Mouse (Mus musculus) T-helper 1 cell (primary cell): ENCODE results near the gene Birc3.
"Not testable (repeated sequence)": the region's sequence is repeated elsewhere in the genome, so short reads cannot be mapped to it uniquely, and the experiment has no call there.

Experiments used
- in situ Hi-C: fragments of 300-600 bp; cut with MboI, MseI; formaldehyde crosslinking; loops from one replicate; pipeline ENCODE4 v1.15.1; 2025; ENCODE audit warnings: high pct_unique_total_duplicates

Gene Birc3

DNA sequence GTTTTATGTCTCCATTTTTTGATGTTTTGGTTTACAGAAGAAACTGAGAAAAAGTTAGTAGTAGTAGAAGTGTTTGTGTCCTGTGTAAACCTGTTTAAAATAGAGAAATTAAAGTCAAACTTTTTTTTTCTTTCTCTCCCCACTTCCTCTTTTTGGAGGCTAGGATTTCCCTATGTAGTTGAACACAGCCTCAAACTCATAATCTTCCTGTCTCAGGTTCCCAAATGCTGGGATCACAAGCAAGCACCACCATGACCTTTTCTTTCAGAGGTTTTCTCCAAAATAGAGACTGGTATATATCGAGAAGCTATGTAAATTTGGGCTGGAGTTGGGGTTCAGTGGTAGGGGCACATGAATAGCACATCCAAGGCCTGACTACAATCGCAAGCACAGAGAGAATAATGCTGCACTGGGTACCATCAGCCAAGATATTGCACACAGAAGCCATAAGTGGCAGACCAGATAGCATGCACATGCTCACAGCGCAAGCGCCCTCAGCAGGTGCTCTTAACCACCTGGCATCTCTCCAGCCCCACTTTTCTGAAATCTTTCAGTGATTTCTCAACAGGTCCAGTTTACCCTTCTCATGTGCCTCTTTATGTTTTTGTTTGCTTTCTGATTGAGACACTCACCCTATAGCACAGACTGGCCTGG, 4.0 kb downstream of the Birc3 start:
- in situ Hi-C loops, result no loop called here

DNA sequence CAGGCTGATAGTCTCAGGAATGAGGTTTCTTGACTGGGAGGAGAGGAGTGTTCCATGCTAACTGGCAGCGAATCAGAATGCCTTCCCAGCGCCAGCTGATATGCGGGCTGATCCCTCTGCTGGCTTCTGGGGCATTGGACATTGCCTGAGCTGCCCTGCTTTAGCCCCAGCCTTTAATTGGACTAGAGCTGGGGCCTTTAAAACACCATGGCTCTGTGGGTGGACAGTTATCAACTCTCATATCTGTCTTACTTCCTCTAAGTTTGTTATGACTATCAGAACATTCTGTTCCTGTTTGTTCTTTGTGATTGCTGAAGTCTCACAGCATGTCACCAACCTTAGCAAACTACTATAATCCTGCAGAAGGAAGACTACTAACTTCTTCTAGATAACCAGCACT, 5.0 kb downstream of the Birc3 start:
- in situ Hi-C loops, result no loop called here

DNA sequence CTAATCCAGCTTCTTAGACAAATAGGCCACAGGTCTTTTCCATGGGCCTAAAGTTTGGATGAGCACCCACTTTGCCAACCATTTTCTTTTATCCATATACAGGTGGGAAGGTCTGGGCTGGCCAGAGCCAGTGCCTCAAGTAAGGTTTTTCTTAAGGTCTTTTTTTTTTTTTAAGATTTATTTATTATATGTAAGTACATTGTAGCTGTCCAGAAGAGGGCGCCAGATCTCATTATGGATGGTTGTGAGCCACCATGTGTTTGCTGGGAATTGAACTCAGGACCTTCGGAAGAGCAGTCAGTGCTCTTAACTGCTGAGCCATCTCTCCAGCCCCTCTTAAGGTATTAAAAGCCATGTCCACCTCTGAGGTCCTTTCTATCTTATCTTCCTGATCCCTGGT, 6.0 kb downstream of the Birc3 start:
- in situ Hi-C loops, result not testable (repeated sequence)

DNA sequence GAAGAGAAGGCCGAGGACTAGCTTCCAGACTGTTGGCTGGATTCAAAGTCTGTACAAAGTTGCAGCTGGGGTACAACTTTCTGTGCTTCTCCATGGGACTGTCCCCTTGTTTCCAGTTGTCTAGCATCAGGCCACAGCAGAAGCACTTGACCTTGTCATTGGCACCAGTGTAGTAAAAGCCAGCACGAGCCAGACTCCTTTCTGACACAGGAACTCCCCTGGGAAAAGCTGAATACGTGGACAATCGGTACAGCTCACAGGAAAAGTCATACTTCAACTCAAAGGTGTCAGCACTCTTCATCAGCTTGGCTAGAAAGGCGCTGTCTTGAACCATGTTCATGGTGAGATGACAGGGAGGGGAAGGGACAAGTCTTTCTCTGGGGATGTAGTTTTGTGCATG, 12.0 kb downstream of the Birc3 start:
- in situ Hi-C loops, result no loop called here

DNA sequence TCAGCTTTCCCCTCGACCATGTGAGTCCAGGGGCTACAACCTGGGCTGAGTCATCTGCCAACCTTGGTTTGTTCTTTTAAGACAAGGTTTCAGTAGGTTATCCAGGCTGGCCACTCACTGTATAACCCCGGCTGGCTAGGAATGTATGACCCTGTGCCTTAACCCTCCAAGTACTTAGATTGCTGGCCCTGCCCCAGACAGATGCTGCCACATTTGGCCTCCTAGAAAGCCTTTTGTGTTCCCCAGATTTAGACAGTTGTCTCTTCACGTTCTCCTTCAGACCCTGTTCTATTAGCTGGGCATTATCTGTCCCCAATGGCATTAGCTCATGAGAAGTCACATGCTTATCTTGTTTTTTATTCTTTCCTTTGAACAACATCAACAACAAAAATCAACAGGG, 17.1 kb downstream of the Birc3 start:
- in situ Hi-C loops, result no loop called here

DNA sequence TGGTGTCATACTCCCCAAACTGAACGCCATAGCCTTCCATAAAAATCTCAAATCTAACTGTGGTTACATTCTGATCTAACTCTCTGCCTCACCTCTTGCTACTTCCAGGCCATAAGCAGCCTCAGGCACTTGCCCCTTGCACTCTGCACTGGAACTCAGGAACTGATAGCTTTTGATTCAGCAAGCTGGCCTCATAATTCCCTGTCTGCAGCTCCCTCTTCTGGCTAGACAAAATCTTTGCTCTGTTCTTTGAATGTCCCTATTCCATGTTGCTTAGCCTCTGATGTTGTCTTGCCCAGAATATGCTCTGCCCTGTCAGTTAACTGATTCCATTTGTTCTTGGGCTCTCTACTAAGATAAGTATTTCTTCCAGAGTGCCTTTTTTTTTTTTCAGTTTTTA, 17.6 kb downstream of the Birc3 start:
- in situ Hi-C loops, result no loop called here

DNA sequence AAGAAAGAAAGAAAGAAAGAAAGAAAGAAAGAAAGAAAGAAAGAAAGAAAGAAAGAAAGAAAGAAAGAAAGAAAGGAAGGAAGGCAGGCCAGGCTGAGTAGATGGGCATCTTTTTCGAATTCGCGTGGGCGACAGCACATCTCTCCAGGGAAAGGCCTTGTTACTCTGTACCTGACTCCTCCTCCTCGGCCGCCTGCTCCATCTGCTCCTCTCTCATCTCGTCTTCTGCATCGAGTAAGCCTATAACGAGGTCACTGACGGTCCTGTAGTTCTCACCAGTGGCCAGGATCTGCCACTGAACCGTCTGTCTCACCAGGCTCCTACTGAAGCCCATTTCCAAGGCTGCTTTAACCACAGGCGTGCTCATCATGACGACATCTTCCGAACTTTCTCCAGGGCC, 18.8 kb downstream of the Birc3 start:
- in situ Hi-C loops, result not testable (repeated sequence)

DNA sequence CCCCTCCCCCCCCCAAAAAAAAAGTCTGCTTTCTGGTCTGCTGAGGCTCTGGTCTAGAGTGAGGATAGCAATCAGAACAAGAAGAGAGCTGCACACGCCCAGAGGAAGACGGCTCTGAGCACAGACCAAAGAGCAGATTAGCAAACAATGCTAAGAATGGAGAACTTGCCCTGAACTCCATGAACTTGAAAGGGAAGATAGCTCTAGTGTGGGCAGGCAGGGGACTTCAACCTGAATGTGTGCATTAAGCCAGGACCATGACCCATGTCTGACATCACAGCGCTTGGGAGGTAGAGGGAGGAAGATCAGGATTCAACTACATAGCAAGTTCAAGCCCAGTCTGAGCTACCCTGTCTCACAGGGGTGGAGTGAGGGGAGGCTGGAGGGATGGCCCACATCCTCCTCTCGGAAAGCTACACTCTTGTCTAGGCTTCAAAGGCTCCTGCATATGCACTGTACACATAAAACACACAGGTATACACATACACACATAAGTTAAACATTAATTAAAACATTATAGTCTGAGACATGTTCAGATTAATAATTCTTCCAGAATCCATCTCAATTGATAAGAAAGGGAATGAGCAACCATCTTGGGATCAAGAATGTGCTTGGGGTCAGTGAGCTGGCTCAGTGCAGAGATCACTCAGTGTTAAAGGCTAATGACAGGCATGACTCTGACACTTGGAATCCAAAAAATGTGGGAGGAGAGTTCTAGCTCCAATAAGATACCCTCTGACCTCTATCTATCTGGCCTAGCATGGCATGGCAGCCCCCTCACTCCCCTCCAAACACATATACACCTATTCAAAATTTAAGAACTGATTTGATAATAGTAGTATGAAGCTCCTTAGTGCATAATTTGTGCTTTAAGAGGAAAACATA, 20.4 kb downstream of the Birc3 start:
- in situ Hi-C loops, result no loop called here

DNA sequence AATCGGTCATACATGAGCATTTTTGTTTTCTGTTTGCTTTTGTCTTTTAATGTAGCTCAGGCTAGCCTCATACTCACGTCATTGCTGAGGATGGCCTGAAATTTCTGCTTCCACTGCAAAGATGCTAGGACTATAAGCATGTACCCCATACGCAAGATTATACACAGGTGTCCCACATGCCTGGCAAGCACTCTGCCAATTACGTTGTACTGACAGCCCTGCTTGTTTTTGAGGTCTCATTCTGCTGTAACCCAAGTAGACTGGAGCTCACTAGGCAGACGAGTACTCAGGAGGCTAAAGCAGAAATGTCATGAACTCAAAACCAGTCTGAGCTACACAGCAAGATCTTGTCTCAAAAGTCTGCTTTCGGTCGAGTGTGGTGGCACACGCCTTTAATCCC, 21.1 kb downstream of the Birc3 start:
- in situ Hi-C loops, result no loop called here

DNA sequence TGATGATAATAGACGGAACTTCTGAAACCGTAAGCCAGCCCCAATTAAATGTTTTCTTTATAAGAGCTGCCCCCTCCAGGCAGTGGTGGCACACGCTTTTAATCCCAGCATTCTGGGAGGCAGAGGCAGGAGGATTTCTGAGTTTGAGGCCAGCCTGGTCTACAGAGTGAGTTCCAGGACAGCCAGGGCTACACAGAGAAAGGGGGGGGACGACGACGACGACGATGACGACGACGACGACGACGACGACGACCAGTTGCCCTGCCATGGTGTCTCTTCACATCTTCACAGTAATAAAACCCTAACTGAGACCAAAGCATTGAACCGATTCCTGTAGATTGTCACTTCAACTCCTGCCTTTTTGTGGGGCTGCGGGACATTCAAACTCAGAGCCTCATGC, 24.8 kb downstream of the Birc3 start:
- in situ Hi-C loops, result no loop called here

DNA sequence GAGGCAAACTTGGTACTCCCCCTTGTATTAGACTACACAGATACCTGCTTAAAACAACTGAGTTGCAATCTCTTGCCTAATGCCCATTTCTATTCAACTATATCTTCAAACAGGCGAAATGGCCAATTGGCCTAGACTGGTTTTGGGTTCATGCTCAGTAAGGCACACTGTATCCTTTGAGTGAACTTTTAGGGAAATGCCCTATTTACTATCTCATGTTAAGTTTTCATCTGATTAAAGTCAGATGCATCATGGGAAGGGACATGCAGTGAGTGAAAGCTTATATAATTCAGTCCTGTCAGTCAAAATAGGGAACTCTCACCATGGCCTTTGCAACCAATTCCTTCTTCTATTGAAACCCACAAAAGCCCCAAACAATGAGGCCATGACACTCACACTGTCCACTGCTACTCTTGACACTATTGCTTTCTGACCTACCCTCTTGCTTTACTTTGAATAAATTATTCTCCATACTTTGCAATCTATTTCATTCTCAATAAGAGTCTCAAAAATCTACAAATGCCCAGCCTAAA, 26.3 kb downstream of the Birc3 start:
- in situ Hi-C loops, result no loop called here

DNA sequence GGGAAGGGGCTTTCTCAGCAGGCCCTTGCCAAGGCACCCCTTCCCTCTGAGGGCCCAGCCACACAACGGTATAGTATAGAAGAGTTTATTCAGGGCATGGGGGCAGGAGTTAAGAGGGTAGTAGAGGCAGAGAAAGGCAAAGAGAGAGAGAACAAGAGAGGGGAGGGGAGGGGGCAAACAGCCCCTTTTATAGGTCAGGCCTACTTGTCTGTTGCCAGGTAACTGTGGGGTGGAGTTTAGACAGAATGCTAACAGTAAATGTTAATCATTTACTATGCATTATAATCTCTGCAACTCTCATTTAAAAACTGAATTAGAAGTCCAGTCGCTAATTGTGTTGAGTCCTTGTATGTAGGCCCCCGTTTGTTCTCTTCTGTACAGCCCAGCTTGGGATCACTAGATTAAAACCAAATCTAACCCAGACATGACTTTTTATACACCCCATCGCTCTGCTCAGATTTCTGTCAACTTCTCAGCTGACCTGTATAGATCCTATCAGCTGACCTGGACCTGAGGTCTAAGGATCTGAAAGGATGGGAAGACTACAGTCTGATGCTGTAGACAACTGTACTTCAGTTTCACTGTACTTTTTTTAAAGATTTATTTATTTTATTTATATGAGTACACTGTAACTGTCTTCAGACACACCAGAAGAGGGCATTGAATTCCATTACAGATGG, 27.6 kb downstream of the Birc3 start:
- in situ Hi-C loops, result no loop called here

DNA sequence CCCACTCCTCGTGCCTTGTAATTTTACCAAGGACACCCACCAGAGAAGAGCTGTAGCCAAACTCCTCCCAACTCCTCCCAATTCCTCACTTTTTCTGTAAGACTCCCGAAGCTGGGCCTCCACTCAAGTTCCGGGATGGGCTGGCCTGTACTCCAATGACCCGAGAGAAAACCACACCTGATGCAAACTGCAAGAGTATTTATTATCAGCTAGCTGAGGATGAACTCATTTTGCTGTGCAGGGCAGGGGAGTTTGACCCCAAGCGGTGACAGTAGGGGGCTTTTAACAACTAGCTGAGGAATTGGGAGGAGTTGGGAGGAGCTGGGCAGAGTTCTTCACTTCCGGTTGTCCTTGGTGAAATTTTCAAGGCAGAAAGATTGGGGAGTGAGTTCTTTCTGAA, 31.8 kb downstream of the Birc3 start:
- in situ Hi-C loops, result loop anchor here (5.0 kb wide), 1 partner anchor 64 kb away; no protein-coding TSS in a partner anchor

DNA sequence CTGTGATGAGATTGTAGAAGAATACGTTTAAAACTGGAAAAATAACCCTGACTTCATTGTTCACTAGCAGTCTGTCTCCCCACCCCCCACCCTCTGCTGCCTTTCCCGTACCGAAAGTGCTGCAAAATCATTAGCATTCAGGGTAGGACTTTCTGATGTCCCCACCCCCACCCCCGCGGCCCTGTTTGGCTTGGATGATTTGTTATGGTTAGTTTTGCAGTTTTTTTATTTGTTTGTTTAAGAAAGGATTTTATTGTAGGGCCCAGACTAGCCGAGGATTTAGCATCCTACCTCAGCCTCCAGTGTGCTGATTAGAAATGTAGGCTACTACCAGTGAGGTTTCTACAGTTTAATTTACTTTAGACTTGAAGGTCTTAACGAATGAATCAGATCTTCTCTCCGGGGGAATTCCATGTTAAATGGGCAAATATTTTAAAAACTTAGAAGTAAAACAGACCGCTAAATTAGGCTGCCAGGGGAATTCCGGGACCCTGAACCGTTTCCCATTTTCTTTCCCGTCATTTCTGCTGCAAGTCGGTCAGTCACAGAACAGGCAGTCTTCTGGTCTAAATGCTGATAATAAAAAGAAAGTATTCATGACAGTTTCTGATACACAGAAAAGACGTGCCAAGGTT, 35.1 kb downstream of the Birc3 start:
- in situ Hi-C loops, result no loop called here

DNA sequence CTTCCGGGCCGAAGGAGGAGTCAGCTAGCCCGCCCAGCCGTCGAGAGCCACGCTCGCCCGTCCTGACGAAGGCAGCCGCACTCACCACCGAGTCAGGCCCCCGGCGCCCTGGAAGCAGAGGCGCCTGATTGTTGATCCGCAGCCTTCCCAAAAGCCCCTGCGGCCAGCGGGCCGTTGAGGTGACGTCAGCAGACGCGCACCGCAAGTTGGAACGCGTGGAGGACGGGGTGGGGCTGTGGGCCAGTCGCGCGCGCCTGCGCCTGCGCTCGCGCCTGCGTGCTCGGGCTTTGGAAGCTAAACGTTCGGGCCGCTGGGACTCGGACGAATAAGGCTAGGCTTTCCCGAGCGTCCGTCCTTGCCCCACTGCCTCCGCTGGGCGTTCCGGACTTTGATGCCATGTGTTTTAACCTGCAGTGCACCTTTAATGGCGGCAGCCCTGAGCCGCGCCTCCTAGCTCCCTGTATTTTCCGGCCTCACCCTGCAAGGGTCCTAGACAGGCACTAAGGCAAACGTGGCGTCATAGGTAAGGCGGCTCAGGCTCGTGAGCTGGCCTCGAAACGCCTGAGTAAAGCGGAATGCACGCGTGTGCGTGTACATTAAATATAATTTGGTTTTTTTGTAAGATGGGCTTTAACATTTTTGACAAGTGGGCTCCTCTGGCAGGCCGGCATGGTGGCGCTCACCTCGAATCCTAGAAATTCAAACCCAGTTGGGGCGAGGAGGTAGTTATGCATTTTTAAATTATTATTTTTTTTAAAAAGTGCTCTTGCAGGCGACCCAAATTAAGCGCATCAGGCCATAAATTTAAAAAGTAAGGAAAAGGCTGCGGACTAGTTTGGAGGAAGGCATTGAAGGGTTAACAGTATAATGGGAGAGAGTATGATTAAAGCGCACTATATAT, 35.8 kb downstream of the Birc3 start, which contains the start of gene Birc2:
Birc2 (minus strand) TSS at position 160 of the 901 bp plus-strand sequence.
- in situ Hi-C loops, result no loop called here

DNA sequence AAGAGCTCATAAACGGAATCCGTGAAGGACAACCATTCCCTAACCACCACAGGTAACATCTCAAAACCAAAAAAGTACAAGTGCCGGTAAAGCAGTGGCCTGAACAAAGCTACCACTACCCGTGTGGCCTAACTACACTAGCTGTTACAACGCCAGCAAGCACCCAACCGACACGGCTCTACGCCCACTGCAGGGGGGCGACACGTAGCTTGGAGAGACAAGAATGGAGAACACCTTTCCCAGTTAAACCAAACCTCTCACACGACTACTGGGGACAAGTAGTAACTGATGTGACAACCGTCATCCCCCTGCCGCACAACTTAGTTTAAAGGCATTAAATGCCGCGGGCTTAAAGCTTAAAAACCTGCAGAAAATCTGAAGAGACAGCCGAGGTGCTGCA, 36.7 kb downstream of the Birc3 start:
- in situ Hi-C loops, result no loop called here

DNA sequence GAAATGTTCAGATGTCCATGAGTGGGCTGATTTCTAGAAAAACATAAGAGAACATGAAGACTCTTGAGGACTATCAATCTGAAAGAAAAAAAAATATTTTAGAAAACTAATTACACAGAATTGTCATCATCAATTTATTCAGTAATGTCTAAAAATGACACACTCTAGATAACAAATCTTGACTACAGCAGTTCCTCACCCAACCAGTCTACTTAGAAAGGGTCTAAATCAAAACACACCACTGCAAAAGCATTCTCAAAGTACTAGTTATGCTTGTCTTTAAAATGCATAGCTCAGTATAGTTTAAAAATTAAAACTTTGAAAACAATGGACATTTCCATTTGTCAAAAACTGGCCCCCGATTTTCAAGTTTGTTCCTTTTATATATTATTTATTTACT, 37.7 kb downstream of the Birc3 start:
- in situ Hi-C loops, result no loop called here

DNA sequence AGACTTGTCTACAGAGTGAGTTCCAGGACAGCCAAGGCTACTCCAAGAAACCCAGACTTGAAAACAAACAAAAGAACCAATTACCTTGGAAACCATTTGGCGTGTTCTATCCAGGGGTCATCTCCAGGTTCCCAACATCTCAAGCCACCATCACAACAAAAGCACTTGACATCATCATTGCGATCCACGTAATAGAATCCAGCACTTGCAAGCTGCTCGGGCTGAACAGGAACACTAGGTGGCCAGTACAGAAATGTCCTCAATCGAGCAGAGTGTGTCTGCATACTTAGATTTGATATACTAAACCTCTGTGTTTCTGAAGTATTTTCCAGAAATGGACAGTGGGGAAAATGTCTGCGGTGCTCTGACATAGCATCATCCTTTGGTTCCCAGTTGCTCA, 39.6 kb downstream of the Birc3 start:
- in situ Hi-C loops, result no loop called here

DNA sequence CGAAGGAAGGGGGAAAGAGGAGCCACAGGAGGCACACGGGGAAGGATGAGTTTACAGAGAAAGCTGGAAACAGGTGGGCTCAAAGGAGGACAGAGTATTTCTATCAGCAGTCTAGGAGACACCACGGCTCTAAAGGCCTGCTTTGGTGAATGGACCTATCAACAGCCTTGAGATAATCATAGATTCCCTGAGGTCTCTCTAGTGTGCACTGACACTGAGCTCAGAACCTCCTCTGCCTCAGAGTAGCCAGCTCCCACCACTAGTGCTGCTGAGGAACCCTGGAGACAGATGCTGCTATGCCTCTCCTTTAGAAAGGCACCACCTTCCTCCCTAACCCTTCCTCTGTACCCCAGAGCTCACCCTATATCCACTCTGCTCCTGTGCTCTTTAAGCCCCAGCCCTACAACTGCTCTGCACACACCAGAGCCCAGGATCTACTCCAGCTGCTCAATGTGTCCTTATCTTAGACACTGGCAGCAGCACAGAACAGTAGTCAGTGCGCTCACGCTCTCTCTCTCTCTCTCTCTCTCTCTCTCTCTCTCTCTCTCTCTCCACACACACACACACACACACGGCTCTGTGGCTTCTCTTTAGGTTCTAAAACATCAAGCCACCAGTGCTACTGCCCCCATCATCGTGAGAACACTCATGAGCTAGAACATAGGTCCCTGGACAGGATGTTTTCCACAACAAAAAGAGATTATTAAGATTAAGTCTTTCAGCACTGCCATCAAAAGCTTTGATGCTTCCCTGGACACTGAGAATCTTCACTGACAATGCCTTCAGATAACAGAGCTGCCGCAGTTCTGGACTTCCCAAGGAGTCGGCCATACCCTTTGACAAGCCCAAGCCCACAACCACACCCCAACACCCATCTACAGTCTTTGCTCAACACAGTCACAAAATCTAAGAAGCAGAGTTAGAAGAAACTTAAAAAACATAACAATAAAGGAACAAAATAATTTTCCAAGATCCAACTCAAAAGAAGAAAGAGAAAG, 43.2 kb downstream of the Birc3 start:
- in situ Hi-C loops, result no loop called here

DNA sequence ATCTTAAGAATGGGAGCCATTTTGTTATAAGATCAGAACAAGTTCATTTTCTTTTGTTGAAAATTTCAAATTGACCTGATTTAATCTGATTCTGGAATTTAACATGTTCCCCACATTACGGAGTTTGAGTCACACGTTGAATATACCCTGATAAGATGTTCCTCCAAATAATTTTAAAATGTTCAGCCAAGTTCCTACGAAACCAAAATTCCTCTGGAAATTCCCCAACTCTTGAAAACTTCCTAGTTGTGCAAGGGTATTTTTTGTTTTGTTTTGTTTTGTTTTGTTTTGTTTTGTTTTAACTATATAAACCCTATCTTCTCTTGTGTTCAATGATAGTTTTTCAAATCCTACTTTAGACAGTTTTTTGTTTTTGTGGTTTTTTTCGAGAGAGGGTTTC, 44.3 kb downstream of the Birc3 start:
- in situ Hi-C loops, result no loop called here
